Mouse (Mus musculus): ENCODE data around the gene Sh2b1.

Gene Sh2b1

GRCm38 (mm10) chr7:126481699-126482098, 6.5 kb upstream of the Sh2b1 start:
- no peak for DNase-seq (ENCODE audit: low read depth in 1 of 2, low spot score in 2 of 2)

- no peak for DNase-seq (ENCODE audit: low read depth in 1 of 2, low spot score in 2 of 2)
These were observed 703 bp downstream of the Sh2b1 start for GRCm38 (mm10) chr7:126474486-126474955.

- DNase-seq (ENCODE audit: low read depth in 1 of 2, low spot score in 2 of 2), result no peak
These were observed 1.6 kb downstream of the Sh2b1 start for GRCm38 (mm10) chr7:126473470-126474086.

- DNase-seq (ENCODE audit: low read depth in 1 of 2, low spot score in 2 of 2), result no peak
These were observed 2.5 kb downstream of the Sh2b1 start for GRCm38 (mm10) chr7:126472713-126473112.

- no peak for DNase-seq (ENCODE audit: low read depth in 1 of 2, low spot score in 2 of 2)
These were observed 2.9 kb downstream of the Sh2b1 start for GRCm38 (mm10) chr7:126472306-126472705.

DNA sequence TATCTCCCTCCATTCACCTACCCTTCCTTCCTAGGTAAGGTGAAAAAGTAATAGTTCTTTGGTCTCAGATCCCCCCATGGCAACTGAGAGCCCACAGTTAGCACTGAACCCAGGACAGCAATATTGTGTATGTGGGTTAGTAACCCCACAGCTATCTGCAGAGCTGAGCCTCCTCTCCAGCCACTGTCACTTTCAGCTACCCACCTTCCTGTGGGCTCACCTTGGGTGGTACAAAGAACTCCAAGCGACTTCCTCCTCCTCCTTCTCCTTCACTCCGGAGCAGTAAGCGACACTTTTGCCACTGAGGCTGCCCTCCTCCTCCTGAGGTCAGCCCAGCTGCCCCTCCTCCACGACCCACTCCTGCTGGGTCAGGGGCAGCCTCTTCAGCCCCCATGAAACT, 3.4 kb downstream of the Sh2b1 start:
- no peak for DNase-seq (ENCODE audit: low read depth in 1 of 2, low spot score in 2 of 2)

DNA sequence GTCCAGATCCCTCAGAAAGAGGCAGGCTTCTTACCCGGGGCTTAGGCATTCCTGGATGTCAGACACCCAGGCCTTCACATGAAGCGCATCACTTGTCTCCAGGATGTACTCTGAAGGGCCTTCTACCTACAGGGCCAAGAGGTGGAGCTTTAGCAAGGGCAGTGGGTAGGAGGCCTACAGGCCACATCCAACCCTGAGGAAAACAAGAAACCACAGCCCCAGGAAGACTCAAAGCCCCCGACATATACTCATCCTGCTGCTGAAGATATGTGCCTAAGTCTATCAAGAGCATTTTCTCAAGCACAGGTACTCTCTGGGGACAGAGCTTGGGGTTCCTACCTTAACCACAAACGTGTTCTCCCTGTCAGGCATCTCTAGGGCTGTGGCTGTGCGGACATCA, 3.9 kb downstream of the Sh2b1 start:
- no peak for DNase-seq (ENCODE audit: low read depth in 1 of 2, low spot score in 2 of 2)

- DNase-seq (ENCODE audit: low read depth in 1 of 2, low spot score in 2 of 2), result no peak
These were observed 5.1 kb downstream of the Sh2b1 start for GRCm38 (mm10) chr7:126470077-126470476.

DNA sequence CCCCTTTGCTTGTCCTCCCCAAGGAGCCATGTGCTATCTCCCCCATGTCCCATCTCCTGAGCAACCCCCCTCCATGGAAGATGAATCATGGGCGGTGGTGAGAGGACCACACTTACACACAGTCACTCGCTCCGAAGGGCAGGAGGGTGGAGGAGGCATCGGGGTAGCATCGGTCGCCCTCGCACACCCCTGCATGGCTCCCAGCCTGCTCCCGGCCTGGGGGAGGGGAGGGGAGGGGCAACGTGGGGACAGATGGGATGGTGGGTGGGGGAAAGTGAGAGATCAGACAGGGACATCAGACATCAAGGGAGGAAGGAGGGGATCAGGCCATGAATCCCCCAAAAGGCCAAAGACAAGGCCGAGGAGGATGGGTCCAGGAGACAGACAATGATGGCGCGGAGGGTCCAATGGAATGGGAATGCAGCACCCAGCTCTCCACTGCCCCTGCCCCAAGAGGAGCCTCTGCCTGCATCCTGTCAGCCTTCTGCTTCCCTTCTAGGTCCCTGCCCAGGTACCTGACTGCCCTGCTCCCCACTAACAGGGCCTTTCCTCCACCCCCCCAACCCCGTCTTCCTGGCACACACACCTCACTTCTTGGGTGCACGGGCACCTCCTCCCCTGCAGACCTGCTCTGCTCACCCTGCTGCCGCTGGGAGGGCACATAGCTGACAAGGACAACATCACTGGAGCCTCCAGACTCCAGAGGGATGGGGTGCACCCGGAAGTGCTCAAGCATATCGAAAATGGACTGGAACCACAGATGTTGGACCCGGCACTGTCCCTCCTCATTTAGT, 7.2 kb downstream of the Sh2b1 start:
- DNase-seq (ENCODE audit: low read depth in 1 of 2, low spot score in 2 of 2), result no peak

- no peak for DNase-seq (ENCODE audit: low read depth in 1 of 2, low spot score in 2 of 2)
These were observed 8.0 kb downstream of the Sh2b1 start for GRCm38 (mm10) chr7:126467271-126467670.

GRCm38 (mm10) chr7:126466707-126467106, 8.5 kb downstream of the Sh2b1 start:
- DNase-seq (ENCODE audit: low read depth in 1 of 2, low spot score in 2 of 2), result no peak

DNA sequence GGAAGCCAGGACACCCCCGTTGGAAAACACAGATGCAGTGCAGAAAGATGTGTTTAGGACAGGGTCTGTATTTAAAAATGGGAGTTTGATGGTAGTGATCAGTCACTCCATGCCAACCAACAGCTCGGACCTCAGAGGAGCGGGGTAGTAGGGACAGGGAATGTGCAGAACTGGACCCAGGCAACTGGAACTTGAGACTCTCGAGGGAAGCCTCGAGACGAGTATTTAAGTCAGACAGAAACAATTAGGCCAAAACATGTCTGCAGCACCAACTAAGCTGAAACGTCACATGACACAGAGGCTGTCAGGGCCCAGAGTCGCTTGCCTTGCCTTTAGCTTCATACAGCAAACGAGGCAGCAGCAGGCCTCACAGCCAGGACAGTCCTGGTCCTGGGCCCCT, 9.1 kb downstream of the Sh2b1 start:
- no peak for DNase-seq (ENCODE audit: low read depth in 1 of 2, low spot score in 2 of 2)

DNA sequence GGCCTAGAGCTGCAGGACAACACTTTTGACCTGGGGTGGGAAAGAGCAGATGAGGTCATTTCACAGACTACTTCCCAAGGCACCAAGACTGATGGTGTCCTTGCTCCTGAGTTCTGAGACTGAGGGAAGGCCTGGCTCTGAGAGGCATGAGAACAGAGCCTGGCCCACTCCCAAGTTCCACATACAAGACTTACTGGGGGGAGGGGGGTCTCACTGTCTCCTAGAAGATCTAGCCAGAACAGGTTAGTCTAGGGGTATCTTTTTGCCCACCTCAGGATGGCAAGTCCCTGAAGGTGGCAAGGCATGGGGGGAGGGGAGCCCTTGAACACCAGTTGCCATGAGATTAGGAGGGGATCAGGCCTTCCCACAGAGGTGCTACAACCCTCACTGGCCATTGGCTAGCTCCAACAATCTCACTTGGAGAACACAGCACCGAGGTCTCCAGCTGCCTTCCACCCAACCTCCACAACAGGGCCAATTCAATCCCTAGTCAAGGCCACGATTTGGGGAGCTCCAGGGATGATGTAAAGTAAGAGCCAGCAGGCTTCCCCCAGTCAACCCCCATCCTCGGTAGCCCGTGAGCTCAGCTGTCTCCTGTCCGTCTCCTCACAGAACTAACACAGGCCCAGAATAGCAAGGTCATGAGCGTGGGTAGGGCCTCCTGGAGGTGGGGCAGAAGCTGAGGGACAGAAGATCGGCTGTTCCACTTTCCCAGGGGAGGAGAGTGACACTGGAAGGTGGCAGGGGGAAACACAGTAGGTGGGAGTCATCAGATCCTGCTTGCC, 9.8 kb downstream of the Sh2b1 start:
- DNase-seq (ENCODE audit: low read depth in 1 of 2, low spot score in 2 of 2), result no peak

DNA sequence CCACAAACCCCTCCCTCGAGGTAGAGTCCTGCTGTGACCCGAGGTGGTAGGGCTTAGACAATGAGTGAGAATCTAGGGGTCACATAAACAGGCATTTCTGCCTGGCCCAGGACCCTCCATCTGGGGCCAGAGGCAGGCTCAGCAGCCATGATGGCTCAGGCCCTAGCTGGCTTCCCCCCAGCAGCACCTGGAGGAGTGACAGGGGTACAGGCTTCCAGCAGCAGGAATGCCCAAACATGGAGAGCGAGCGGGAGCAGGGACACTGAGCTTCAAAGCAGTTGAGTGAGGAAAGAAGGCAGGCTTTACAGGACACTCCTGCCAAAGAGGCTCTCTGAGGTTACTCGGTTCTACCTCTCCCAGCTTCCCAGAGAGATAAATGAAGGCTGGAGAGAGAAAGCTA, 10.4 kb downstream of the Sh2b1 start:
- DNase-seq (ENCODE audit: low read depth in 1 of 2, low spot score in 2 of 2), result no peak

GRCm38 (mm10) chr7:126464121-126464520, 11.1 kb downstream of the Sh2b1 start:
- no peak for DNase-seq (ENCODE audit: low read depth in 1 of 2, low spot score in 2 of 2)

GRCm38 (mm10) chr7:126463547-126463946, 11.7 kb downstream of the Sh2b1 start:
- DNase-seq (ENCODE audit: low read depth in 1 of 2, low spot score in 2 of 2), result no peak

GRCm38 (mm10) chr7:126463004-126463403, 12.2 kb downstream of the Sh2b1 start, which contains the start of gene Atp2a1:
Gene Atp2a1 (minus strand): TSS chr7:126463108.
- DNase-seq (ENCODE audit: low read depth in 1 of 2, low spot score in 2 of 2), result no peak

DNA sequence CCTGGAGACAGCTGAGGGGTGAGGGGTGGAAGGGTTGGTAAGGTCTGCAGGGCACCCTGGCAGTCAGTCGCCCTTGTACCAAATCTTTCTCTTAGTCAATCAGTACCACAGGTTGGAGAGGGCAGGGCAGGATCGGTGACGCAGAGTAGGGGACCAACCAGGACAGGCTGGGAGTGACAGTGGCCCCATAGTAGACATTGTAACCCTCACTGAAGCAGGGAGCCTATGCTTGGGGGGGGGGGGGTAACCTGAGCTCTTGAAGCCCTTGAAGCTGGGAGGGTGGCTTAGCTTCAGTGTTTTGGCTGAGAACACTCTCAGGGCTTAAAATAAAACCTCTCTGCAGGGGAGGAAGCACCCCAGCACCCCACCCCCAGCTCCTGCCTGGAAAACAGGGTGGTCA, 13.6 kb downstream of the Sh2b1 start:
- no peak for DNase-seq (ENCODE audit: low read depth in 1 of 2, low spot score in 2 of 2)

DNA sequence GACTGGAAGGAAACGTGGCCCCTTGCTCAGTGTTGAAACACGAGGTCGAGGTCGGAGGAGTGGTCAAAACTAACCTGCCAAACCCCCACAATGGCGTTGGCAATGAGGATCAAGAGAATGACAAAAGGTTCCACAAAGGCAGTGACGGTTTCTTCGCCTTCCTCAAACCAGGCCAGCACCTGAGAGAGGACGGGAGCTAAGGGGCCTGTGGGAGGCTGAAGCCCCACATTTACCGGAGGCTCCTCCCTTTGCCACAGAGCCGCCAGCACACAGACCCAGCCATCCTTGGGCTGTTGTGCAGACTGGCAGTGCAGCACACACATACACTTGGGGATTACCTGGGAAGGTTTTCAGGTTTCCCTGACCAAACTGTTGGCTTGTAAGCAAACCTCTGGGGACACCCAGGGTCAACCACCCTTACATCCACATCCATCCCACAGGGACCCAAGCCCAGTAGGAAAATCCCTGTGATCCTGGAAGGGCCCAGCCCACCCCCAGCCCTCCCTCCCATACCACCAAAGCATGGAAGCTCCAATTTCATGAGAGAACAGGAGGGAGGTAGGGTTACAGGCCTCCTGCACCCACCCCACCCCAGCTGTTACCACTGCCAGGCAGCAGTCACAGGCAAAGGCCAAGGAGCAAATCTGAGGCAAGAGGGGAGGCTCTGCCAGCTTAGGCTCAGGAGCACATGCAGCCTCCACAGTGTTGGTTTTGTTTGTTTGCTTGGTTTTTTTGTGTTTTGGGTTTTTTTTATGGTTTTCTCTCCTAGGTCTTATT, 14.4 kb downstream of the Sh2b1 start:
- DNase-seq (ENCODE audit: low read depth in 1 of 2, low spot score in 2 of 2), result no peak

DNA sequence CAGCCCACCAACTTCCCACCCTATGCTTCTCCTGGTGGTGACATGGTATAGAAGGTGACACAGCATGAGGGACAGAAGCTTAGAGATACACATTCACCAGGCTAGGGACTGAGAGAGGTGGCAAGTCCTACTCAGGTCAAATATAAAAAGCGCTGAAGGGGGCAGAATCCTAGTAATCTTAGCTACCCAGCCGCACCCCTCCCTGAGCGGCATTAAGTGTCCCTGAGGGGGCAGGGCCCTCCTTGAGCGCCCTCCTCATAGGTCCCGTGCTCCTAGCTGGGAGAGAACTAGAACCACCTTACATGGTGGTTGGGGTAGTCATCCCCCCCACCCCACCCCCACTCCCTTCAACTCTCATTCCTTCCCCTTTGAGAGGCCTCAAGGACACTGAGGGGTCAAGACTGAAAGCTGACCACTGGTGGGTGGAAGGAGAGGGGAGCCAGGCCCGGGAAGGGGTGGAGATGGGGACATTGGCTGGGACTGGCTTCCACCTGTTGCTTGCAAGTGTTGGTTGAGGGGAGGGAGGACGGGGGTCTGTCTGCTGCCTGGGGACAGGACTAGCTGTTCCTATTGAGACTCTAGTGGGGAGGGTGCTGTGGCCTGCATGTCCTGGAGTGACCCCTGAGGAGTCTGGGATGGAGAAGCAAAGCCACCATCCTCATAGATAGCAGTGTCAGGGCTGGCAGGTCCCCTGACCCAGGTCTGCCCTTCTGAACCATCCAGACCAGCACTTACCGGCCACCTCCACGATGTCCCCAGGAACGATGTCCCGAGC, 16.2 kb downstream of the Sh2b1 start:
- no peak for DNase-seq (ENCODE audit: low read depth in 1 of 2, low spot score in 2 of 2)

Data from monocyte, adult 2 months (primary cell).